Mouse (Mus musculus): ENCODE measurements around the gene Myo18a.

- no peak for TF ChIP-seq CTCF (conservative IDR thresholded peaks at IDR 0.05; ENCODE audit: insufficient read depth, insufficient read length, low read depth, low read length)
- no peak for TF ChIP-seq POLR2A (IDR thresholded peaks at IDR 0.05; ENCODE audit: low read depth, low read length)
Measured at GRCm38 (mm10) chr11:77789512-77789911, 26.5 kb downstream of the Myo18a start.

Measured in kidney, adult 2 months (tissue).